Mouse (Mus musculus): Measurements from ENCODE around the gene Cd36. TPM values are rescaled to one million over a fixed set of nuclear protein-coding genes. Genes with fewer than 3 reads are reported as not detected.

The Cd36 gene
- polyA plus RNA-seq, 1 experiment from 2014 or later, result 5.0 TPM

- Histone ChIP-seq H3K27ac (no peak overlapping the region), H3K4me3 (replicated peaks) (no peak overlapping the region), H3K36me3 (no peaks in the 10 kb centered on the region), H3K9ac (replicated peaks) (no peak overlapping the region), H3K27me3 (no peaks in the 10 kb centered on the region), H3K9me3 (no peaks in the 10 kb centered on the region), H3K4me1 (replicated peaks) (no peaks in the 10 kb centered on the region), H3K4me2 (replicated peaks) (no peak overlapping the region)
- WGBS, result 37% methylated on average over 5 of the region's 5 CpGs
- no peak for ATAC-seq
Measured at GRCm38 (mm10) chr5:17747143-17747542, 141.5 kb downstream of the Cd36 start.

DNA sequence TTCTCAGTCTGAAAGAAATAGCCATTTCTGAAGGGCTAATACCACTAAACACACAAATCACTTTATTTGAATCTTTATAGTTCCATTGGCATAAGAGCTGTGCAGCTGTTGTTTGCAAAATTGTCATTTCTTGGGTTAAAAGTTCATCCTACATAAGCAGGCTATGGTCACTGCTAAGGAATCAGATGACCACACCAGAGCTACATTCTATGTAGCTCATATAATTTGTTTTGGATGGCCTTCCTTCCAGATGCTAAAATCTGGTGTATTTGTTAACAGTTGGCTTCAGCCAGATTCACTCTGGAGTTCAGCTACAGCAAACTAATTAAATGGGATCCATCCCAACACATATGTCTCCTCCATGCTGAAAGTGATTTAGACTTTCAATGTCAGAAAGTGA is 142.1 kb downstream of the Cd36 start:
- Histone ChIP-seq H3K27me3 (no peaks in the 10 kb centered on the region), H3K36me3 (no peaks in the 10 kb centered on the region), H3K4me2 (replicated peaks) (no peak overlapping the region), H3K9me3 (no peaks in the 10 kb centered on the region), H3K9ac (replicated peaks) (no peak overlapping the region), H3K4me1 (replicated peaks) (no peaks in the 10 kb centered on the region), H3K4me3 (replicated peaks) (no peak overlapping the region), H3K27ac (no peak overlapping the region)
- no peak for ATAC-seq

DNA sequence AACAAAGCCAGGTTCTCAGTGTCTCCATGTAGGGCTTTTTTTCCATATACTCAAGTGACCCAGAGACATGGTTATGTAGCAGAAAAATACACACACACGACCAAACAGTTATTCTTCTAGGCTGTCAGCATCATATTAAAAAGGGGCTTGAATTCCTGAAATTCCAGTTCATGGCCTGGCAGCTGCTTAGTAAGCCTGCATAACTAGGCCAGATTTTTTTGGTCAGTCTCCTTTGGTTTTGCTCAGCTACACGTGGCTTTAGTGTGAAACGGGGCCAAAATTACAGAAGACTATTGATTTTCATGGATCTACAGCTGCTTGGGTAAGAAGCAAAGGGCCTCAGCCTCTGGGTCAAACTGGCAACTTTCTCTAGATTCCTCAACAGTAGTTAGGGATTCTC is 148.8 kb downstream of the Cd36 start:
- WGBS, result 66% methylated on average over 3 of the region's 3 CpGs

More for the DNA sequence above, 148.8 kb downstream of the Cd36 start:
- H3K27ac ChIP-seq, result no peak overlapping the region
- H3K9ac ChIP-seq (replicated peaks), result no peak overlapping the region
- ATAC-seq, result no peak
- no peaks in the 10 kb centered on the region for H3K4me1 ChIP-seq (replicated peaks)
- H3K36me3 ChIP-seq, result no peaks in the 10 kb centered on the region
- H3K4me3 ChIP-seq (replicated peaks), result no peak overlapping the region
- H3K9me3 ChIP-seq, result no peaks in the 10 kb centered on the region
- no peak overlapping the region for H3K4me2 ChIP-seq (replicated peaks)
- H3K27me3 ChIP-seq, result no peaks in the 10 kb centered on the region

Other genes starting within 250 kb of the Cd36 start
- not detected in 2 replicates for gene Gnat3, start 73.7 kb upstream of the Cd36 start, polyA plus RNA-seq (2015; fragmentation: Nextera tagmentation; extraction: Ambion mirVana)